In the genomic region with DNA sequence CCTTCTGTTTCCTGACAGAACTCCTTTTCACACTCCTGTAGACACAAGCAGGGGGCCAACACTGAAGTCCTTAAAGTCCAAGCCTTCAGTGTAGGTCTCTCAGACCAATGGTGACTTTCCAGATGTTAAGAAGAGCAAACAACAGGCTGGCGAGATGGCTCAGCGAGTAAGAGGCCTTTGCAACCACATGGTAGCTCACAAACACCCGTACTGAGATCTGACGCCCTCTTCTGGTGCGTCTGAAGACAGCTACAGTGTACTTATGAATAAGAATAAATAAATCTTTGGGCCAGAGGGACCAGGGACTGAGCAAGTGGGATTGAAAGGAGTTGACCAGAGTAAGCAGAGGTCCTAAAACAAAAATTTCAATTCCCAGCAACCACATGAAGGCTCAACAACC, we compare ENCODE assay signal across 11 mouse cellular contexts.
DNase-seq lines count a peak whose midpoint lies in the region; ATAC-seq and TF ChIP-seq lines count a peak whose summit lies in the region.
"Had no signal": no experiment of that assay in that cellular context is flagged by ENCODE, and none has a peak within 500 bp of the region (broad histone marks: within the 10 kb centered on the region; RNA-seq: fewer than 3 reads in every experiment).

No protein-coding gene starts in this region.

- WGBS in hindbrain, embryonic 13.5 days, result 45% methylated on average over 5 of the region's 5 CpGs
- 35% methylated on average over 5 of the region's 5 CpGs for WGBS in hindbrain, embryonic 12.5 days
- WGBS in midbrain, embryonic 11.5 days, result 30% methylated on average over 5 of the region's 5 CpGs
- 38% methylated on average over 5 of the region's 5 CpGs for WGBS in midbrain, embryonic 14.5 days
- 34% methylated on average over 5 of the region's 5 CpGs for WGBS in stomach, postnatal 0 days

- no peak for ATAC-seq in CD4-positive, CD25-positive, alpha-beta regulatory T cell, adult 4 months
- no peak for ATAC-seq in hindbrain, embryonic 13.5 days (ENCODE audit: low FRiP score)
- ATAC-seq in hindbrain, embryonic 12.5 days (ENCODE audit: low FRiP score), result no peak
- ATAC-seq in midbrain, embryonic 11.5 days (ENCODE audit: low FRiP score), result no peak
- ATAC-seq in midbrain, embryonic 14.5 days (ENCODE audit: low FRiP score, low TSS enrichment), result no peak
- no peak for ATAC-seq in stomach, postnatal 0 days (ENCODE audit: low FRiP score, low TSS enrichment)

- 0 out of 2 replicates have a peak, but pooled peaks cover 5% of the 10 kb centered on the region for H3K4me1 ChIP-seq in hindbrain, embryonic 13.5 days (replicated peaks)
- H3K4me1 ChIP-seq in hindbrain, embryonic 12.5 days, result 0 out of 2 replicates have a peak, but pooled peaks cover 3% of the 10 kb centered on the region
- H3K4me1 ChIP-seq in midbrain, embryonic 11.5 days (ENCODE audit: control insufficient read depth, insufficient read depth, low read length), result no peaks in the 10 kb centered on the region
- no peaks in the 10 kb centered on the region for H3K4me1 ChIP-seq in midbrain, embryonic 14.5 days (ENCODE audit: control insufficient read depth, insufficient read depth, low read length)
- no peaks in the 10 kb centered on the region for H3K4me1 ChIP-seq in stomach, postnatal 0 days (replicated peaks; ENCODE audit: control insufficient read depth, insufficient read depth)

- H3K9ac ChIP-seq in hindbrain, embryonic 13.5 days, result no peak overlapping the region
- no peak overlapping the region for H3K9ac ChIP-seq in hindbrain, embryonic 12.5 days
- H3K9ac ChIP-seq in midbrain, embryonic 11.5 days (ENCODE audit: low read length), result no peak overlapping the region
- H3K9ac ChIP-seq in midbrain, embryonic 14.5 days (replicated peaks; ENCODE audit: low read length), result no peak overlapping the region
- H3K9ac ChIP-seq in stomach, postnatal 0 days (ENCODE audit: low read length), result no peak overlapping the region
- H3K9ac ChIP-seq: kidney, embryonic 15.5 days had no signal

- TF ChIP-seq CTCF in stomach, postnatal 0 days (IDR thresholded peaks at IDR 0.05; ENCODE audit: low read depth), result peak; percentile 66

- no peak overlapping the region for H3K4me3 ChIP-seq in hindbrain, embryonic 13.5 days
- no peak overlapping the region for H3K4me3 ChIP-seq in hindbrain, embryonic 12.5 days
- H3K4me3 ChIP-seq in midbrain, embryonic 11.5 days (ENCODE audit: low read depth, low read length), result no peak overlapping the region
- no peak overlapping the region for H3K4me3 ChIP-seq in midbrain, embryonic 14.5 days (replicated peaks; ENCODE audit: low read depth, low read length)
- H3K4me3 ChIP-seq in stomach, postnatal 0 days (ENCODE audit: low read depth, low read length), result no peak overlapping the region
- H3K4me3 ChIP-seq: kidney, embryonic 15.5 days had no signal

- no peaks in the 10 kb centered on the region for H3K9me3 ChIP-seq in hindbrain, embryonic 13.5 days
- no peaks in the 10 kb centered on the region for H3K9me3 ChIP-seq in hindbrain, embryonic 12.5 days (replicated peaks)
- no peaks in the 10 kb centered on the region for H3K9me3 ChIP-seq in midbrain, embryonic 11.5 days (ENCODE audit: control insufficient read depth, low read length)
- no peaks in the 10 kb centered on the region for H3K9me3 ChIP-seq in midbrain, embryonic 14.5 days (ENCODE audit: control insufficient read depth, low read length)
- no peaks in the 10 kb centered on the region for H3K9me3 ChIP-seq in stomach, postnatal 0 days (ENCODE audit: control insufficient read depth, low read length)
- H3K9me3 ChIP-seq: kidney, embryonic 15.5 days had no signal

- no peak for TF ChIP-seq EP300 in stomach, postnatal 0 days (optimal IDR thresholded peaks at IDR 0.05)

- no peaks in the 10 kb centered on the region for H3K27me3 ChIP-seq in hindbrain, embryonic 13.5 days
- H3K27me3 ChIP-seq in hindbrain, embryonic 12.5 days, result no peaks in the 10 kb centered on the region
- no peaks in the 10 kb centered on the region for H3K27me3 ChIP-seq in midbrain, embryonic 11.5 days (ENCODE audit: control insufficient read depth, insufficient read depth, low read length)
- H3K27me3 ChIP-seq in midbrain, embryonic 14.5 days (ENCODE audit: control insufficient read depth, insufficient read depth, low read length), result no peaks in the 10 kb centered on the region
- no peaks in the 10 kb centered on the region for H3K27me3 ChIP-seq in stomach, postnatal 0 days (ENCODE audit: control insufficient read depth, insufficient read depth, low read length)
- H3K27me3 ChIP-seq: kidney, embryonic 15.5 days had no signal

- peaks cover 41% of the 10 kb centered on the region for H3K36me3 ChIP-seq in hindbrain, embryonic 13.5 days
- peaks cover 10% of the 10 kb centered on the region; the same call in 1 of the 2 replicates for H3K36me3 ChIP-seq in hindbrain, embryonic 12.5 days
- H3K36me3 ChIP-seq in midbrain, embryonic 11.5 days (ENCODE audit: control insufficient read depth, insufficient read depth, low read length), result no peaks in the 10 kb centered on the region
- H3K36me3 ChIP-seq in midbrain, embryonic 14.5 days (ENCODE audit: control insufficient read depth, insufficient read depth, low read length), result peaks cover 20% of the 10 kb centered on the region
- peaks cover 2% of the 10 kb centered on the region; the same call in 1 of the 2 replicates for H3K36me3 ChIP-seq in stomach, postnatal 0 days (ENCODE audit: control insufficient read depth, insufficient read depth, low read length)

- peak; percentile 32 for DNase-seq in CD4-positive, CD25-positive, alpha-beta regulatory T cell, adult 2 months (ENCODE audit: low read depth, low spot score)
- DNase-seq in midbrain, embryonic 11.5 days (ENCODE audit: low spot score, missing footprints), result peak; percentile 82
- no peak for DNase-seq in midbrain, embryonic 14.5 days
- no peak for DNase-seq in stomach, postnatal 0 days (ENCODE audit: low spot score)
- no peak for DNase-seq in adrenal gland, adult 2 months
- DNase-seq: cerebellum, adult 9-10 months; gastrocnemius, postnatal 14 days had no signal

- no peak overlapping the region for H3K4me2 ChIP-seq in hindbrain, embryonic 13.5 days
- no peak overlapping the region for H3K4me2 ChIP-seq in hindbrain, embryonic 12.5 days (replicated peaks)
- H3K4me2 ChIP-seq in midbrain, embryonic 11.5 days, result no peak overlapping the region
- no peak overlapping the region for H3K4me2 ChIP-seq in midbrain, embryonic 14.5 days (ENCODE audit: low read length)
- no peak overlapping the region for H3K4me2 ChIP-seq in stomach, postnatal 0 days (replicated peaks; ENCODE audit: low read depth)
- H3K4me2 ChIP-seq: kidney, embryonic 15.5 days had no signal

- H3K27ac ChIP-seq in hindbrain, embryonic 13.5 days, result 0 out of 2 replicates have a peak overlapping the region, but pooled peaks have one; percentile 35
- no peak overlapping the region for H3K27ac ChIP-seq in hindbrain, embryonic 12.5 days
- no peak overlapping the region for H3K27ac ChIP-seq in midbrain, embryonic 11.5 days (ENCODE audit: low read depth, low read length)
- no peak overlapping the region for H3K27ac ChIP-seq in midbrain, embryonic 14.5 days (replicated peaks; ENCODE audit: low read depth, low read length)
- H3K27ac ChIP-seq in stomach, postnatal 0 days (replicated peaks), result no peak overlapping the region; the same call in 1 of the 2 replicates
- H3K27ac ChIP-seq: kidney, embryonic 15.5 days had no signal

Comparison
In these comparisons a context has a peak if more than half of its experiments do, and no peak if none do; other contexts are left out.
1. DNase-seq: peak in CD4-positive, CD25-positive, alpha-beta regulatory T cell, adult 2 months (single experiment) and midbrain, embryonic 11.5 days (single experiment); none in midbrain, embryonic 14.5 days (single experiment), stomach, postnatal 0 days (single experiment) and adrenal gland, adult 2 months (single experiment).